Mouse (Mus musculus) small intestine, adult 2 months (tissue): ENCODE results near the gene Nexn. TPM values are rescaled to one million over a fixed set of nuclear protein-coding genes. Genes with fewer than 3 reads are reported as not detected.
A peak's percentile ranks its signal among the peaks of the same experiment; 100 is the strongest.

Experiments
- H3K27ac ChIP-seq: fragments of 200-500 bp; 2 replicates; pipeline ENCODE4 v1.5.1; 2012; ENCODE audit warnings: low read depth, low read length, control low read depth, inconsistent platforms; ENCODE audit not compliant: insufficient read depth
- H3K27me3 ChIP-seq: fragments of 200-500 bp; 2 replicates; pipeline ENCODE4 v1.6.1; 2012; ENCODE audit warnings: mild to moderate bottlenecking, moderate library complexity, low read length, inconsistent platforms; ENCODE audit not compliant: control insufficient read depth, insufficient read depth
- H3K36me3 ChIP-seq: fragments of 200-500 bp; 2 replicates; pipeline ENCODE4 v1.6.1; 2012; ENCODE audit warnings: mild to moderate bottlenecking, low read length, control low read depth, inconsistent platforms; ENCODE audit not compliant: control insufficient read depth, insufficient read depth
- H3K4me1 ChIP-seq: fragments of 200-500 bp; 2 replicates; pipeline ENCODE4 v1.6.1; 2012; ENCODE audit warnings: low read length, inconsistent platforms, mixed read lengths; ENCODE audit not compliant: control insufficient read depth, insufficient read depth, insufficient read length
- H3K4me3 ChIP-seq: fragments of 200-500 bp; 2 replicates; pipeline ENCODE4 v1.5.1; 2012; ENCODE audit warnings: low read depth, mild to moderate bottlenecking, control low read depth, inconsistent platforms, low read length, moderate library complexity
- CTCF ChIP-seq: fragments of 200-500 bp; IDR thresholded peaks from 2 replicates; pipeline ENCODE4 v1.5.1; 2012; ENCODE audit warnings: low read depth, mild to moderate bottlenecking, control low read depth, inconsistent platforms, low read length, moderate library complexity, mixed read lengths; ENCODE audit not compliant: insufficient replicate concordance, insufficient read length; ENCODE audit errors: extremely low read depth
- POLR2A ChIP-seq: fragments of 200-500 bp; IDR thresholded peaks from 2 replicates; pipeline ENCODE4 v1.6.1; 2012; ENCODE audit warnings: low read depth, mild to moderate bottlenecking, control low read depth, inconsistent platforms, low read length, moderate library complexity
- WGBS: fragments of 180-500 bp; shearing (Covaris S2); methylation state at CpG from one replicate; pipeline ENCODE4 v1.1.7; 2018; 5-methylcytosine and 5-hydroxymethylcytosine counted together
- polyA plus RNA-seq: library from polyadenylated mRNA; depleted of rRNA; stranded (reverse); fragments of >200 nt; gene quantifications from 2 replicates; pipeline ENCODE4 v1.2.3, GENCODE M21; 2012

Nexn gene
- polyA plus RNA-seq, 1 experiment, result 0.05 TPM

DNA sequence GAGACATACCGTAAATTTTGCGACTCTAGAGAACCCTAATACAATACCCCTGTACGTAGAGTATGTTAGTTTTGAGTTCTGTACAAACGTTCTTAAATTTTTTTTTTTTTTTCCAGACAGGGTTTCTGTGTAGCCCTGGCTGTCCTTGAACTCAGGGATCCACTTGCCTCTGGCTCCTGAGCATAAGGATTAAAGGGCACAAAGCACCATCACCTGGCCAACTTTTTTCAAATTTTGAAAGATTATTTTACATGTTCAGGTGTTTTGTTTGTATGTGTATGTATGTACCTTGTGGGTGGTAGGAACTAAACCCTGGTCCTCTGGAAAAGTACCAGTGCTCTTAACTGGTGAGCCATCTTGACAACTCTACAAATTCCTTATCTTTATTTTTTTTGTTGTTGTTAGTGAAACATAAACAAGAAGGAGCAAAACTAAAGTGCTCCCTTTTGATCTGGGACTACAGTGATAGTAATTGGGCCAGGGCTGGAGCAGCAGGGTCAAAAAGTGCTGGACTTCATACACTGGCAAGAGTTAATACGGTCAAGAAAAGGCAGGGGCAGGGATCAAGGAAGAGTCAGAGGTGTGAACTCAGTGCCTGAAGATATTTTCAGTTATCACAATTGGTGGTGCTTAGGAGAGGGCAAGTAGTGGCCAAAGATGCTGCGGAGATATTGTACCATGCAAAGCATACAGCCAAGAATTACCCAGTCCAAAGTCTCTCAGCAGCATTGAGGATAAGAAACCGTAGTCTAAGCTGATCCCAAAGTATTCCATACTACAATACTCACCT, 57.9 kb downstream of the Nexn start:
- no peaks in the 10 kb centered on the region for H3K27me3 ChIP-seq
- H3K36me3 ChIP-seq, result no peaks in the 10 kb centered on the region
- peaks cover 13% of the 10 kb centered on the region; the same call in 1 of the 2 replicates for H3K4me1 ChIP-seq
- TF ChIP-seq CTCF (no peak), POLR2A (no peak)
- WGBS, result 65% methylated on average over 7 of the region's 7 CpGs
- peak overlapping the region; percentile 9; the same call in 1 of the 2 replicates for H3K27ac ChIP-seq
- no peak overlapping the region for H3K4me3 ChIP-seq

DNA sequence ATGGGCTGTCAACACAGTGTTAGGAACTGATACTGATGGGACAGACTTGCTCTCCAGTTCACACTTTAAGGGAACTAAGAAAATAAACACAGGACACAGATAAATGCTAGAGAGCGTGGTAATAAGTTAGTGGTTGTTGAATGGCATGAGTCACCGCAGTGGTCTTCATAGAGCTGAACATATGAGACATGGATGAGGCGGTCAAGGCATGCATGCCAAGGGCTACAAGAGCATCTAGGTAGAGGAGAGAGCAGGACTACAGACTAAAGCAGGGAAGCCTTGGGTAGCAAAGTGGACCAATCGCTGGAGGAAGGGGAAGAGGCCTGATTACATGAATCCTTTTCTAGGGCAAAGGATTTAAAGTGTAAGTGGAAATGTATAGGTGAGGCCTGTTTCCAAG, 59.0 kb downstream of the Nexn start:
- H3K27ac ChIP-seq, result no peak overlapping the region
- H3K4me3 ChIP-seq, result no peak overlapping the region
- H3K4me1 ChIP-seq, result peaks cover 13% of the 10 kb centered on the region; the same call in 1 of the 2 replicates
- TF ChIP-seq POLR2A (no peak), CTCF (no peak)
- no peaks in the 10 kb centered on the region for H3K36me3 ChIP-seq
- no peaks in the 10 kb centered on the region for H3K27me3 ChIP-seq
- 96% methylated on average over 4 of the region's 4 CpGs for WGBS

DNA sequence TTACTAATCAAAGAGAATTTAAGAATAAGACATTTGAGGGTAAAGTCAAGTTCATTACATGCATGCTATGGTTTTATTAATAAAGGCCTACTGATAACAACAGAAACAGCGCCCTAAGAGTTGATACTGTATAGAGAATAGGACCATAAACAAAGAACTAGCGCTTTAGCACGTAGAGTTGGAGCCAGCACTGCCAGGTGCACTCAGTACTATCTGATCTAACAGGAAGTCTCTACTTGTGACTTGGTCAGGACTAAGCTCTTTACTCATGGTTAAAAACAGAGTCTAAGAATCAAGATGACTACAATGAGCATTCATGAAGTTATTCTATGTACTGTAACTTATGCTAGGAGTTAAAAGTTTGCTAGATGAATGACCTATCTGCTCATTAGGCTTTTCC, 61.6 kb downstream of the Nexn start:
- no peaks in the 10 kb centered on the region for H3K27me3 ChIP-seq
- no peak for TF ChIP-seq POLR2A
- H3K36me3 ChIP-seq, result no peaks in the 10 kb centered on the region
- H3K4me1 ChIP-seq, result peaks cover 15% of the 10 kb centered on the region; the same call in 1 of the 2 replicates
- H3K4me3 ChIP-seq, result no peak overlapping the region
- H3K27ac ChIP-seq, result no peak overlapping the region
- WGBS, result 21% methylated on average over 3 of the region's 3 CpGs

DNA sequence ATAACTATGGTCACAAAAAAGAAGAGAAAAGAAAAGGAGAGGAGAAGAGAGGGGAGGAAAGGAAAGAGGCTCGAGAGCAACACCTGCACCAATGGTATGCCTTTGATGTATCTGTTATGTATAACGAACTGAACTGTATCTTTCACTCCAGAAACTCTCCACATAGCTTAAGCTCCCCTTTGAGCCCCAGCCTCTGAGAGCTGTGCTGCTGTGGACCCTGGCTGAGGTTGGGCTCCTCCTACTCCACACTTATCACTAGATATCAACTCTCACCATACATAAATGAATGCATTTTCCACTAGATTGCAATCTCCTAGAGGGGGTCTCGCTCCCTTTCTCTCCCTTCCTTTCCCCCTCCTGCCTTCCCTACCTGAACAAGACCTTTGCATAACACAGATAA, 62.2 kb downstream of the Nexn start:
- Histone ChIP-seq H3K27me3 (no peaks in the 10 kb centered on the region), H3K4me1 (peaks cover 15% of the 10 kb centered on the region; the same call in 1 of the 2 replicates), H3K4me3 (no peak overlapping the region), H3K27ac (peak overlapping the region; percentile 27; the same call in 1 of the 2 replicates), H3K36me3 (no peaks in the 10 kb centered on the region)
- TF ChIP-seq POLR2A (no peak), CTCF (no peak)
- 44% methylated on average over 3 of the region's 3 CpGs for WGBS

DNA sequence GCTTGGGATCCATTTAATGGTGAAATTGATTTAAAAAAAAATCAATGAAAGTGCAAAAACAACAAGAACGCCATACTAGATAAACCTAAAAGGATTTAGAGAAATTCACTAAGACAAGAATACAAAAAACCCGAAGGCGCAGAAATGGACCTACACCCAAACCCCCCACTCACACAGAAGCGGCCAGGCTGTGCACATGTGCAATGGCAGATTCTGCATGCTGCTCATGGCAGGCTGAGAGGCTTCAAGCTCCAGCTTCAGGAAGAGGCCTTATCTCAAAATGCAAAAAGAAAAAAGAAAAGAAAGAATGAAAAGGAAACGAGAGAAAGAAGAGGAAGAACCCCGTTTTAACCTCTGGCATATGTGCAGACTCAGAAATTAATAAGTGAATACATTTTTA, 62.7 kb downstream of the Nexn start:
- Histone ChIP-seq H3K27ac (no peak overlapping the region), H3K27me3 (no peaks in the 10 kb centered on the region), H3K4me3 (no peak overlapping the region), H3K36me3 (no peaks in the 10 kb centered on the region), H3K4me1 (peaks cover 15% of the 10 kb centered on the region; the same call in 1 of the 2 replicates)
- 82% methylated on average over 6 of the region's 6 CpGs for WGBS
- TF ChIP-seq POLR2A (no peak), CTCF (no peak)

DNA sequence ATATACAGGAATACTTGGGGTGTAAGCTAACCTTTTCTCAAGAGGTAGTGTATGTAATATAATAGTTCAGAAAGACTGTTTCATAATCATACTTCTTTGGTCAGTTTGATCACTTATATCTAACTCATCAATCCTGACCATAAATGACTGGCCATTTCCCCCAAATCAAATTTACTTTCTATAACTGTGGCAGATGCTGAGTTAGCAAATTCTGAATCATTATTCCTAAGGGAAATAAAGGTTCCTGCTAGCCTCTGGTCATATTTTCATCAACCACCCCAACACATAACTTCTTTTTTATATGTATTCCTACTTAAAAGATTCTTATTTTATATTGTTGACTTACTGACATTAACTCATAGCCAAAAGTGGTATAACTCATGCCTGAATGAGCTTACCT, 63.2 kb downstream of the Nexn start:
- no peak overlapping the region for H3K27ac ChIP-seq
- no peaks in the 10 kb centered on the region for H3K27me3 ChIP-seq
- no peaks in the 10 kb centered on the region for H3K36me3 ChIP-seq

DNA sequence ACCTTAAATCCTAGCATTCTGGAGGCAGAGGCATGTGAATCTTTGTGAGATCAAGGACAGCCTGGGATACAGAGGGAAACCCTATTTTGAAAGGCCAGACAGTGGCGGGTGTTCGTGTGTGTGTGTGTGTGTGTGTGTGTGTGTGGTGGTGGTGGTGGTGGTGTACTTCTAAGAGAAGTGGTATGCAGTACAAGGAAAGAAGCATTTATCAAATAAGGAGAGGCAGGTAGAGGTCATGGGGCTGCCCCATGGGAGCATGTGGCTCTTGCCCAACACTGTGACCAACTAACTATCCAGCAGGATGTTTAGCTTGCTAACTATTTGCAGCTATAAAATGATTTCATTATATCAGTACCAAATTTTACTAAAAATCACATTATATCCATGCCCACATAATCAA, 64.5 kb downstream of the Nexn start:
- H3K27ac ChIP-seq, result peak overlapping the region; percentile 41; the same call in 1 of the 2 replicates
- no peak overlapping the region for H3K4me3 ChIP-seq
- H3K27me3 ChIP-seq, result no peaks in the 10 kb centered on the region
- no peak for TF ChIP-seq POLR2A
- TF ChIP-seq CTCF, result no peak
- peaks cover 12% of the 10 kb centered on the region; the same call in 1 of the 2 replicates for H3K4me1 ChIP-seq
- H3K36me3 ChIP-seq, result no peaks in the 10 kb centered on the region
- WGBS, result 77% methylated on average over 2 of the region's 2 CpGs

More for the DNA sequence above, 63.2 kb downstream of the Nexn start:
- TF ChIP-seq CTCF (no peak), POLR2A (no peak)
- H3K4me3 ChIP-seq, result no peak overlapping the region
- peaks cover 15% of the 10 kb centered on the region; the same call in 1 of the 2 replicates for H3K4me1 ChIP-seq
